Mouse (Mus musculus): Measurements from ENCODE around the gene Chchd3.

GRCm38 (mm10) chr6:33056392-33056791, 3.7 kb downstream of the Chchd3 start:
- TF ChIP-seq GATA1 (IDR thresholded peaks at IDR 0.05; ENCODE audit: borderline replicate concordance, low read length) (no peak), FLI1 (IDR thresholded peaks at IDR 0.05; ENCODE audit: low read length) (no peak)

Measured in megakaryocyte, embryonic 14.5 days (primary cell).